27 mouse cellular contexts compared by ENCODE assay signal in the genomic region with DNA sequence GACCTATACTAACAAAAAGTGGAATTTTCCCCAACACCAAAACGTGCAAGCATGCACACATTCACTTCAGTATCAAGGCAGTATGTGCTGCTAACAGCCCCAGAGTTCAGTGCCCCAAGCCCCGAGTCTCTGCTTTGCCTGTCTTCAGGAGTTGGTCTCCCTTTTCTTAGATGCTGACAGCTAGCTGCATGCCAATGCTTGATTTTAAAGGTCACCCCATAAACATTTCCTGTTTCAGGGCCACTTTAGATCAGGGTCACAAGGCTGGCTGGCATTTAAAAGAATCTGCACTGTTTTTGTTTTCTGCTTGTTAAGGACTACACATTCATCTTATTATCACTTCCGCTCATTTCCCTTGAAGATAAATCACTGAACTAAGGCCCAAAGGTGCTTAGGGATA.
DNase-seq lines count a peak whose midpoint lies in the region; TF ChIP-seq lines count a peak whose summit lies in the region.
"Had no signal": no experiment of that assay in that cellular context is flagged by ENCODE, and none has a peak within 500 bp of the region (broad histone marks: within the 10 kb centered on the region; RNA-seq: fewer than 3 reads in every experiment).

No protein-coding gene starts in this region.

- TF ChIP-seq CTCF in spleen, adult 2 months (IDR thresholded peaks at IDR 0.05; ENCODE audit: extremely low read depth, insufficient read depth, insufficient read length, insufficient replicate concordance), result no peak
- no peak for TF ChIP-seq CTCF in bone marrow macrophage, adult 2 months (IDR thresholded peaks at IDR 0.05; ENCODE audit: low read depth, low read length)

- H3K36me3 ChIP-seq in spleen, adult 2 months (ENCODE audit: control insufficient read depth, insufficient read depth, low read length), result no peaks in the 10 kb centered on the region
- H3K36me3 ChIP-seq: heart, embryonic 13.5 days; hindbrain, embryonic 10.5 days; limb, embryonic 12.5 days; neural tube, embryonic 15.5 days had no signal

- peaks cover 19% of the 10 kb centered on the region; the same call in 1 of the 2 replicates for H3K4me1 ChIP-seq in spleen, adult 2 months (ENCODE audit: control insufficient read depth, insufficient read depth, insufficient read length)
- peaks cover 52% of the 10 kb centered on the region for H3K4me1 ChIP-seq in bone marrow macrophage, adult 2 months (ENCODE audit: control insufficient read depth, insufficient read depth, low read length)

- peak; percentile 34 to 47 for DNase-seq in adrenal gland, postnatal 36 days
- no peak for DNase-seq in adrenal gland, adult 18-20 months (ENCODE audit: low spot score in 2 of 2)
- DNase-seq in spleen, adult 2 months (ENCODE audit: low read depth in 1 of 2, low spot score in 2 of 2), result no peak
- no peak for DNase-seq in spleen, postnatal 4 days (ENCODE audit: low spot score in 2 of 2)
- peak; percentile 41 for DNase-seq in naive thymus-derived CD4-positive, alpha-beta T cell, adult 2 months (ENCODE audit: low read depth)
- no peak for DNase-seq in layer of hippocampus, adult 18-20 months (ENCODE audit: low spot score in 2 of 2)
- no peak for DNase-seq in urinary bladder, postnatal 4 days (ENCODE audit: low spot score in 2 of 2)
- DNase-seq: adrenal gland, adult 8-10 months; cerebellum, adult 8-10 months; cerebellum, postnatal 36 days; heart, postnatal 10 days; kidney, adult 9 months; kidney, postnatal 10 days; lung, postnatal 36 days; right cerebral cortex, adult 18-20 months; spleen, adult 18-20 months; thymus, adult 2 months; thymus, postnatal 36 days had no signal

- 76% methylated on average over 3 of the region's 3 CpGs for WGBS in spleen, adult 2 months

- H3K27ac ChIP-seq in spleen, adult 2 months (ENCODE audit: insufficient read depth, low read length), result peak overlapping the region; percentile 31; the same call in 1 of the 2 replicates
- peak overlapping the region; percentile 43 for H3K27ac ChIP-seq in bone marrow macrophage, adult 2 months (ENCODE audit: insufficient read depth, low read depth, low read length)
- H3K27ac ChIP-seq: forebrain, embryonic 13.5 days; heart, embryonic 13.5 days; hindbrain, embryonic 10.5 days; left cerebral cortex, adult 2 months; limb, embryonic 12.5 days; midbrain, embryonic 12.5 days; neural tube, embryonic 15.5 days had no signal

- H3K27me3 ChIP-seq in spleen, adult 2 months (ENCODE audit: control insufficient read depth, insufficient read depth, low read length), result no peaks in the 10 kb centered on the region
- H3K27me3 ChIP-seq: forebrain, embryonic 13.5 days; heart, embryonic 13.5 days; limb, embryonic 12.5 days; megakaryocyte, embryonic 14.5 days; midbrain, embryonic 12.5 days; neural tube, embryonic 15.5 days had no signal

- H3K4me3 ChIP-seq in spleen, adult 2 months (ENCODE audit: extremely low read depth, insufficient read depth, insufficient read length), result no peak overlapping the region
- H3K4me3 ChIP-seq in bone marrow macrophage, adult 2 months (ENCODE audit: insufficient read depth, low read length), result no peak overlapping the region
- H3K4me3 ChIP-seq: forebrain, embryonic 13.5 days; heart, embryonic 13.5 days; hindbrain, embryonic 10.5 days; left cerebral cortex, adult 2 months; limb, embryonic 12.5 days; megakaryocyte, embryonic 14.5 days; midbrain, embryonic 12.5 days; neural tube, embryonic 15.5 days had no signal

- TF ChIP-seq POLR2A in spleen, adult 2 months (IDR thresholded peaks at IDR 0.05; ENCODE audit: low read depth, low read length), result no peak
- TF ChIP-seq POLR2A in bone marrow macrophage, adult 2 months (IDR thresholded peaks at IDR 0.05; ENCODE audit: borderline replicate concordance, low read depth, low read length), result no peak

Comparison
In these comparisons a context has a peak if more than half of its experiments do, and no peak if none do; other contexts are left out.
1. DNase-seq: peak in adrenal gland, postnatal 36 days (2 of 2) and naive thymus-derived CD4-positive, alpha-beta T cell, adult 2 months (single experiment); none in adrenal gland, adult 18-20 months (0 of 2), spleen, adult 2 months (0 of 2), spleen, postnatal 4 days (0 of 2), layer of hippocampus, adult 18-20 months (0 of 2) and urinary bladder, postnatal 4 days (0 of 2).